Mouse (Mus musculus): ENCODE data around the gene Rassf1.
A peak's percentile ranks its signal among the peaks of the same experiment; 100 is the strongest.

The Rassf1 gene

GRCm38 (mm10) chr9:107579023-107579900, 27.9 kb downstream of the Rassf1 start:
- DNase-seq (ENCODE audit: low read depth, low spot score), result no peak

- DNase-seq (ENCODE audit: low read depth, low spot score), result peak; percentile 77
These were observed 29.4 kb downstream of the Rassf1 start, which contains the start of gene Hyal3 for GRCm38 (mm10) chr9:107580501-107581317. Gene Hyal3 (plus strand): TSS chr9:107580818.

DNA sequence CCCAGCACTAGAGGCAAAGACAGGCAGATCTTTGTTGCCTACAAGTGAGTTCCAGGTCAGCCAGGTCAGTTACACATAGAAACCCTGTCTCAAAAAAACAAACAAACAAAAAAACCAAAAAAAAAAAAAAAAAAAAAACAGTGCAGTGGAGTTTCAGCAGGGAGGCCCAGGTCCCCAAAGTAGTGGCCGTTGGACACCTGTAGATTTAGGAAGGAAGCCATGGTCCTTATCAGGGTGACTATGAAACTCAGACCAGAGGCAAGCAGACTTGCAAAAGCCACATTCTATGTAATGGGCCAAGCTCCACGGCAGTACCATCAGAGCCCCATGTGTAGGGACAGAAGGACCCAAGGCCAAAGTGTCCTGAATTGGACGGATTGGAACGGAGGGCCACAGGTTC, 30.2 kb downstream of the Rassf1 start:
- no peak for DNase-seq (ENCODE audit: low read depth, low spot score)

DNA sequence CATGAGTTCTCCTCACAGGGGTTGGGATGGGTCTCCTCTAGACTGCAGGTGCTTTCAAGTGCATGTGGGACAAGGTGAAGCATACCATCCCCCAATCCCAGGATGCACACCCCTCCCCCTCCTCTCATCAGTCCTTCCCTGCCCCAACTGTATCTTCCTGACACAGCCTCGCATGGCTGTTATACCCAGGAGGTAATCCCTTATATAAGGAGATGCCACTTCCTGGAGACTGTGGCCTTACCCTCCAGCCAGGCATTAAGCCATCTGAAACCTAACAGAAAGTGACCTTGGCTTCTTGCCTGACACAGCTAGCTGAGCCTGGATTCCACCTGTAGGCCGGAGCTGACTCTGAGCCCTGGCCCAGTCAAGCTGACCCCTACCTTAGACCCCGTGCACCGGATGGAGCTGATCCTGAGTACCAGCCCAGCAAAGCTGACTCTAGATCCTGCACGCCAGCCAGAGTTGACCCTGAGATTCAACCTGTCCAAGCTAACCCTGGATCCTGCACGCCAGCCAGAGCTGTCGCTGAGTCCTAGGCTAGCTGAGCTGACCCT, 31.2 kb downstream of the Rassf1 start:
- DNase-seq (ENCODE audit: low read depth, low spot score), result no peak

DNA sequence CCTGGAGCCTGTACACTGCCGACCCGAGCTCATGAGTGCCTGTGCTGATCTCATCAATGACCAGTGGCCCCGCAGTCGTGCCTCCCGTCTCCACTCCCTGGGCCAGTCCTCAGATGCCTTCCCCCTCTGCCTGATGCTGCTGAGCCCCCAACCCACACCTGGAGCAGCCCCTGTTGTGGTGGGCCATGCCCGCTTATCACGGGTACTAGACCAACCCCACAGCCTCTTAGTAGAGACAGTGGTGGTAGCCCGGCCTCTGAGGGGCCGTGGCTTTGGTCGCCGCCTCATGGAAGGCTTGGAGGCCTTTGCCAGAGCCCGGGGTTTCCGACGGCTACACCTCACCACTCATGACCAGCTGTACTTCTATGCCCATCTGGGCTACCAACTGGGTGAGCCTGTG, 31.8 kb downstream of the Rassf1 start:
- no peak for DNase-seq (ENCODE audit: low read depth, low spot score)

- no peak for DNase-seq (ENCODE audit: low read depth, low spot score)
These were observed 35.1 kb downstream of the Rassf1 start for GRCm38 (mm10) chr9:107586504-107586903.

DNA sequence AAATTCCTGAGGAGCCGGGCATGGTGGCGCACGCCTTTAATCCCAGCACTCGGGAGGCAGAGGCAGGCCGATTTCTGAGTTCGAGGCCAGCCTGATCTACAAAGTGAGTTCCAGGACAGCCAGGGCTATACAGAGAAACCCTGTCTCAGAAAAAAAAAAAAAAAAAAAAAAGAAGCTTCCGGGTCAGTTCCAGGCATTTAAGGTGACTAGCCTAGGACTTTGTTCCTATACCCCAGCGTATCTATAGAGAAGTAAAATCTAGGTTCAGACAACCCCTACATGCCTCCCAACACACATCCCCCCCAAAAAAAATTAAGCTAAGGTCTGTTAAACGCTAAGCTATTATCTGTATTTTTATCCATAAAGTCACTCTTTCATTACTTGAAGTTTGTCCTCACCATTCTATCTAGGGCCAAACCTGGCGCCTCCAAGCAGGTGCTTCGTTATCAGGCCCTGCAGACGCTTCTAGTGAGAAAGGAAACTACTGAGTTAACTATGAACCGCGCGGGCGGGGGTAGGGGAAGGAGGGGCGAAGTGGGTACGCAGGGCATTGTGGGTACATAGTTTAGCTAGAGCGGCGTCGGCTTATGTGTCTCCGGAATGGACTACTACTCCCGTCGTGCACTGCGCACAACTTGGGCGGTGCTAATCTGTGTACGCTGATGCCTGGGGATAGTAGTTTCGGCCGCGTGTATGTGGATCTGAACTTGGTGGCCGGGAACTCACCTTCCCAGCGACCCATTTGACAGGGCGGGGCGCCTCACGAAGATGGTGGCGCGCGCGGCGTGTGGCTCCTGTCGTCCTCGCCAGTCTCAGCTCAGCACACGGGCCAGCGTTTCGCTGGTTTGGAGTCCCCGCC, 35.8 kb downstream of the Rassf1 start, which contains the start of gene Ifrd2:
Gene Ifrd2, plus strand, starts transcription at position 669 of the 859 bp plus-strand sequence.
- peak; percentile 97 for DNase-seq (ENCODE audit: low read depth, low spot score)

- no peak for DNase-seq (ENCODE audit: low read depth, low spot score)
These were observed 36.7 kb downstream of the Rassf1 start for GRCm38 (mm10) chr9:107587833-107588639.

GRCm38 (mm10) chr9:107590058-107590772, 38.9 kb downstream of the Rassf1 start:
- DNase-seq (ENCODE audit: low read depth, low spot score), result no peak

GRCm38 (mm10) chr9:107590773-107591060, 39.4 kb downstream of the Rassf1 start:
- no peak for DNase-seq (ENCODE audit: low read depth, low spot score)

GRCm38 (mm10) chr9:107593101-107593976, 42.0 kb downstream of the Rassf1 start:
- DNase-seq (ENCODE audit: low read depth, low spot score), result no peak

DNA sequence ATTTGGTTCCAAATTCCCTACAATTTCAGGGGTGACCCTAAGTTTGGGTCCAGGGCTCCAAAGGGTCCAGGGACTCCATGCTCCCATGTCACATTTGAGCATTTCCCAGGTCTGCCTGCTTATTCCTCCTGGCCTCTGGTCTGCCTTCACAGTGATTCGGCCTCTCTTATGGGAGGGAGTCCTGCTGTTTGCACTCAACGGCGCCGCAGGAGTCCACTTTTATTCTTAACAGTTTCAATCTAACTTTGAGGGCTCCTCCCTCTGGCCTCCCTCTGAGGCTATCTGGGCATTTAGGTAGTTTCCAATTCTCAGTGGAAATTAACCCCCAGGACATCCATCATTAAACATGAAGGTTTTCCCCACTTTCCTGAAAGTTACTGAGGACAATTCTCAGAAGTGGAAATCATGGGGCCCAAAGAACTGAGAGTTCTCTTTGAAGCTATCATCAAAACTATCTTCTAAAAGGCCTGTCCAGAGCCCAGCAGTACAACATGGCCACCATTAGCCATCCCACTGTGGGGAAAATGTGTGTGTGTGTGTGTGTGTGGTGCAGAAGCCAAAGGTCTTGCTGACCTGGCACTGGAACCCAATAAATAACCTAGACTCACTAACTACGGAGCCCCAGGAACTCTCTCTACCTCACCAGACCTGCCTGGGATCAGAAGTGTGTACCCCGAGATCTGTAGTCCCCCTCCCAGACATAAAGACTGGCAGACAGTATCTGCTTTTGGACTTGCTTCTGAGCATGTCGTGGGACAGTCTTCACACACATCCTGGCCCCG, 43.1 kb downstream of the Rassf1 start:
- no peak for DNase-seq (ENCODE audit: low read depth, low spot score)

DNA sequence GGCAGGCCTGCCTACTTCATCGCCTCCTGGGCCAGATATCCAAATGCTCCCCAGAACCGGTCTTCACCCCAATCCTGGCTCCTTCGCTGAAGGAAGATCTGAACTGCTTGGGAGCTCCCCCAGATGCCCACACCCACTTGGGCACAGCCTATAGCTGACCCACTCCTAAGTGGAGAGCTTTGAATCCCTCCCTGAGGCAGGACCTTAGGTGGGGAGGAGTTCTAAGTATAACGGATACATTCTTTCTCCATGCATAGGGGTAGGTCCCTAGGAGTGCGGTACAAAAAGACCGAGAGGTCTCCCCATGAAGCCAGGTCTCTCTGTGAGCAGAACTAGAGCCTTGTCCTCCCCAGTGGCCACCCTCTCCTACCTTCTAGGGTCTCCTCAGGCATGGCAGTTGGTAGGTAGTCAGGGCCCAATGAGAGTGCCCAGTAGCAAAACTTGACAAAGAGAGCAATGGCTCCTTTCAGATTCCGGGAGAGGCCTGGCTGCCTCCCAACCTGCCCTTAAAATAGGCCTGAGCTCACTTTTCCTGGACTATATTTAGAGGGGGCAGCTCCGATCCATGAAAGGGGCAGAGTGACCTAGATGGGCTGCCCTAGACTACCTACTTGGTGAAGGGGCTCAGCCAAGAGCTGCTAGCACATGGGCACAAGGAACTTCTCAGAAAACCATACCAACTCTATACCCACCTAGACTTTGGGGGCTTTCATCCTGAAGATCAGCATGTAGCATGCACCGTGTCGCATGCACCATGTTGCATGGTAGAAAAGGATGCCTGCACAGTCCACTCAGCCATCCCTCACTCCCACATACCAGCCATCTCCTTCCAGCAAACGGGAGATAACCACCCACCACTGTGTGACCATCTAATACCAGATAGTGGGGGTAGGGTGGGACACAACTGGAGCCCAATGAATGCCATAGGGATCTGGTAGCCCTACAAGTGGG, 45.5 kb downstream of the Rassf1 start:
- no peak for DNase-seq (ENCODE audit: low read depth, low spot score)

DNA sequence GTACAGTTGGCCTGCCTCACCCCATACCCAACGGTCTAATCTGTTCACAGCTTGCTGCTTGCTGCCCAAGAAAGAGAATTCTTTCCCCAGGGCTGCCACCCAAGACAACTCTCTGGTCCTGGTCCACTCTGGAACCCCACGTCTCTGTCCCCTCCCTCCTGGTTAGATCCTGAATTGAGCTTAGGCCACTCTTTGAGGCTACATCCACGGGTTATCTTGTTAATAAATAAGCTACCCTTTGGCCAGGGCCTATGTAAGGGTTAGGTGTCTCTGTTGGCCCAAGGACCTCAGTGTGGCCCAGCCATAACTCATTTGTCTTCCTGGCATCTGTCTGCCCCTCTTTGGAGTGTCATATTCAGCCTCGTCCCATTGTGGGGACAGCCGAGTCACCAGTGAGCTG, 47.0 kb downstream of the Rassf1 start:
- no peak for DNase-seq (ENCODE audit: low read depth, low spot score)

GRCm38 (mm10) chr9:107599433-107599832, 48.1 kb downstream of the Rassf1 start:
- no peak for DNase-seq (ENCODE audit: low read depth, low spot score)

DNA sequence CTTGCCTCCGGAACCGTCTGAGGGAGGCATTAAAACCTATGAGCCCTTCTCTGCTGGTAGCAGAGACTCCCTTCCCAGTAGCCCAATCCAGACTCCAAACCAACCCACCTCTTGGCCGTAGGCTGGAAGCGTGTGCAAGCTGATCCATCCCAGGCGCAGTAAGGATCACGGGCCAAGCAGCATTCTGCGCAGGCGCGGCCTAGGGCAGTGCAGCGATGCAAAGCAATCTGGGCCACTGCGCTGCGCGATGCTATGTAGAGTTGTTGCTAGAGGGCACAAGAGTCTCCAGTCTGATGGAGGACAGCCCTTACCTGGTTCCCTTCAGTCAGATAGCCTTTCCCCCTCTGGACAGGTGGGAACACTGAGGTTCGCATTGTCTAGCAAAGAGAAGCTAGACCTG, 48.5 kb downstream of the Rassf1 start:
- no peak for DNase-seq (ENCODE audit: low read depth, low spot score)

- no peak for DNase-seq (ENCODE audit: low read depth, low spot score)
These were observed 49.4 kb downstream of the Rassf1 start for GRCm38 (mm10) chr9:107600745-107601144.

Measured in forelimb bud, embryonic 11.5 days (tissue).